Mouse (Mus musculus) forebrain, postnatal 0 days (tissue): ENCODE measurements around the gene Sphk2. TPM values are rescaled to one million over a fixed set of nuclear protein-coding genes. Genes with fewer than 3 reads are reported as not detected.

ENCODE experiments used
- ATAC-seq: fragments of 200-750 bp; cut with Nextera tagmentation; 2 replicates; pipeline ENCODE4 v1.8.0; 2017; ENCODE audit warnings: mild to moderate bottlenecking, moderate library complexity
- DNase-seq: peaks from one replicate; pipeline ENCODE4 v3.0.0-alpha.2; 2015
- H3K27ac ChIP-seq: fragments of 300-500 bp; sonication (generic); 2 replicates; pipeline ENCODE4 v1.5.1; 2014; ENCODE audit warnings: low read depth, mild to moderate bottlenecking, antibody characterized with exemption, low read length, moderate library complexity, mixed read lengths
- H3K27me3 ChIP-seq: fragments of 300-500 bp; sonication (generic); 2 replicates; pipeline ENCODE4 v1.6.1; 2014; ENCODE audit warnings: mild to moderate bottlenecking, low read length, mixed read lengths; ENCODE audit not compliant: insufficient read depth
- H3K36me3 ChIP-seq: fragments of 300-500 bp; sonication (generic); 2 replicates; pipeline ENCODE4 v1.6.1; 2014; ENCODE audit warnings: mild to moderate bottlenecking, moderate library complexity; ENCODE audit not compliant: insufficient read depth
- H3K4me1 ChIP-seq: fragments of 300-500 bp; sonication (generic); 2 replicates; pipeline ENCODE4 v1.6.1; 2014; ENCODE audit warnings: antibody characterized with exemption; ENCODE audit not compliant: insufficient read depth
- H3K4me2 ChIP-seq: fragments of 300-500 bp; sonication (generic); 2 replicates; pipeline ENCODE4 v1.6.1; 2014; ENCODE audit warnings: low read depth, mild to moderate bottlenecking, moderate library complexity
- H3K4me3 ChIP-seq: fragments of 300-500 bp; sonication (generic); 2 replicates; pipeline ENCODE4 v1.5.1; 2014; ENCODE audit warnings: low read depth, low read length, mixed read lengths
- H3K9ac ChIP-seq: fragments of 300-500 bp; sonication (generic); 2 replicates; pipeline ENCODE4 v1.6.1; 2014; ENCODE audit warnings: mild to moderate bottlenecking
- H3K9me3 ChIP-seq: fragments of 300-500 bp; sonication (generic); 2 replicates; pipeline ENCODE4 v1.6.1; 2016; ENCODE audit warnings: low read length
- CTCF ChIP-seq: sonication (generic); IDR thresholded peaks from 2 replicates; pipeline ENCODE4 v1.5.1; 2016; ENCODE audit warnings: antibody characterized with exemption, control low read depth, low read depth
- WGBS: fragments of 180-500 bp; shearing (Covaris S2); extraction: QIAGEN DNeasy Blood & Tissue Kit; methylation state at CpG from one replicate; pipeline ENCODE4 v1.1.7; 2014; 5-methylcytosine and 5-hydroxymethylcytosine counted together
- polyA plus RNA-seq: library from polyadenylated mRNA; unstranded; fragments of >200 nt; fragmentation: Nextera tagmentation; extraction: Ambion mirVana; gene quantifications from 2 replicates; pipeline ENCODE4 v1.2.1, GENCODE M21; 2015
- total RNA-seq: library from RNA; depleted of rRNA; stranded (reverse); fragments of >200 nt; gene quantifications from 2 replicates; pipeline ENCODE4 v1.2.3, GENCODE M21; 2014

Gene Sphk2
- total and polyA plus RNA-seq, 2 experiments from 2014 or later = 18.7 to 19.6 TPM

DNA sequence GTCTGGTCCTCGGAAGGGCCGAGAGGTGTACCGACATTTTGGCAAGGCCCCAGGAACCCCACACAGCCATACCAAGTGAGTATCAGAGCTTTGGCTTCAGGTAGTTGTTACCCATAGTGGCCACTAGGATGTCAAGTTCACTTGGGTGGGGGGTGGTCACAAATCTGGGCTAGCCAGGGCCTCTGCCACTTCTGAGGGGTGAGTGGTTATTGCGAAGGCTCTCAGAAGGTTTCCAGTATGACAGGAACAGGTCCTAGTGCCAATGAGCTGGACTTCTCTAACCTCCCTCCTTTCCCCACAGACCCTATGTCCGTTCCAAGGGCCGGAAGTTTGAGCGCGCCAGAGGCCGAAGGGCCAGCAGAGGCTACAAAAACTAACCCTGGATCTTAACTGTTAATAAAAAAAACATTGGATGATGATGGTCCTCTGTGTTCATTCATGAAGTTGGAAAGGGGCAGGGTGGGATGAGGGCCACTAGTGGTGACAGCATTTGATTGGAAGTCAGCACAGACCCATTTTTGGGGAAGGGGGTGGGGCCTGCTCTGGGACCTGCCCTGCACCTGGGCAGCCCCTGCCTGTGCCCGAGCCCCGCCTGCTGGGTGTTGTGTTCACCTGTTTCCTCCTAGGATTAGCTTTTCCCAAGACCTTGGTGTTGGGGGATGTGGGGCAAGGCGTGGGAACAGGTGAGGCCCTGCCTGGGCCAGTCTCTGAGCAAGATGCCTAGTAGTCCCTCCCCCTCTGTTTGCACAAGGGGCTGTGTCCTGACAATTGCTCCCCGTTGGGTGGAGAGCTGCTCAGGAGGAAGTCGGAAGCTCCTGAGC is 2.8 kb upstream of the Sphk2 start, which contains the start of gene Fam83e:
Fam83e (plus strand) TSS at position 800 of the 821 bp plus-strand sequence.
- Histone ChIP-seq H3K27ac (no peak within 1 kb of the TSS), H3K4me2 (no peak within 1 kb of the TSS), H3K27me3 (no peaks in the 10 kb centered on the region), H3K4me1 (peaks cover 11% of the 10 kb centered on the region), H3K4me3 (no peak within 1 kb of the TSS), H3K9me3 (no peaks in the 10 kb centered on the region), H3K36me3 (peaks cover 51% of the 10 kb centered on the region), H3K9ac (no peak within 1 kb of the TSS)
- ATAC-seq (no peak), DNase-seq (no peak)
- peak; percentile 36 for TF ChIP-seq CTCF
- WGBS = 78% methylated on average over 14 of the region's 14 CpGs

DNA sequence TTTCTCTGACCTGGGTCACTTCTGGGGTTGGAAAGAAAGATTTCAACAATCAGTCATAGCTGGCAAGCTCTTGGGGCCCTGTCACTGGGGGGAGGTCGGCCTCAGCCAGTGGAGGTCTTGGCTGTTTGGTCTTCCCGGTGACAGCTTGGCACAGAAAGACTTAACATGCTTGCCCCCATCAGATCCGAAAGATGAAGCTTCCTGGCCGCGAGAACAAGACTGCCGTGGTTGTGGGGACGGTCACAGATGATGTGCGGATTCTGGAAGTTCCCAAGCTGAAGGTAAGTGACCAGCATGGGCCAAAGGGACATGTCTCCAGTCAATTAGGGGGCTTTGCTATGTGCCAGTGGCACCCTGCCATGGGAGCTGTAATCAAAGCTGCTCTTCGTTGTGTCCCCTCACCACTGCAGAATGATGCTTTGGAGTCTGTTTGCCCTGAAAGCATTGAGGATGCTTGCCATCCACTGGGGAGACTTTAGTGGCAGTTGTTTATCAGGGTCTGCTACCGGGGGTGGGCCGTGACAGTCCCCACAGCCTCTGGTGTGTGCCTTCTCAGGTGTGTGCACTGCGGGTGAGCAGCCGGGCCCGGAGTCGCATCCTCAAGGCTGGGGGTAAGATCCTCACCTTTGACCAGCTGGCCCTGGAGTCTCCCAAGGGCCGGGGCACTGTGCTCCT is 2.1 kb upstream of the Sphk2 start:
- H3K36me3 ChIP-seq = peaks cover 46% of the 10 kb centered on the region
- WGBS = 86% methylated on average over 15 of the region's 16 CpGs
- no peak overlapping the region for H3K27ac ChIP-seq
- no peaks in the 10 kb centered on the region for H3K27me3 ChIP-seq
- no peak for DNase-seq
- no peak for TF ChIP-seq CTCF
- 0 out of 2 replicates have a peak overlapping the region, but pooled peaks have one; percentile 65 for H3K4me2 ChIP-seq
- no peak overlapping the region for H3K9ac ChIP-seq
- peaks cover 12% of the 10 kb centered on the region for H3K4me1 ChIP-seq
- no peak overlapping the region for H3K4me3 ChIP-seq
- H3K9me3 ChIP-seq = no peaks in the 10 kb centered on the region
- ATAC-seq = no peak

DNA sequence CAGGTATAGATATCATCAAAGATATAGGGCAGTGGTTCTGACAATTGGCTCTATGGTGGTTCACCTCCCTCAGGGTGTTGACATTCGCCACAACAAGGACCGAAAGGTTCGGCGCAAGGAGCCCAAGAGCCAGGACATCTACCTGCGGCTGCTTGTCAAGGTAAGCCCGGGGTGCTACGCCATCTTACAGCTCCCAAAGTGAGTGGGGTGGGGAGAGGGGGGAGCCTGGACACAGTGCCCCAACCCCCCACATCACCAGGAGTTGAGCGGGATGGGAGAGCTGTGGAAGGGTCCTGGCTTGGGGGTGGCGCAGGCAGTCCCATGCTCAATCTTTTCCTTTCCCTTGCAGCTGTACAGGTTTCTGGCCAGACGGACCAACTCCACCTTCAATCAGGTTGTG is 1.4 kb upstream of the Sphk2 start:
- DNase-seq = no peak
- H3K36me3 ChIP-seq = peaks cover 40% of the 10 kb centered on the region
- TF ChIP-seq CTCF = no peak
- no peaks in the 10 kb centered on the region for H3K9me3 ChIP-seq
- H3K4me1 ChIP-seq = peaks cover 17% of the 10 kb centered on the region
- peak overlapping the region; percentile 65 for H3K4me2 ChIP-seq
- ATAC-seq = no peak
- H3K4me3 ChIP-seq = peak overlapping the region; percentile 72
- H3K27ac ChIP-seq = no peak overlapping the region
- 82% methylated on average over 10 of the region's 10 CpGs for WGBS
- H3K9ac ChIP-seq = peak overlapping the region; percentile 91
- H3K27me3 ChIP-seq = no peaks in the 10 kb centered on the region

DNA sequence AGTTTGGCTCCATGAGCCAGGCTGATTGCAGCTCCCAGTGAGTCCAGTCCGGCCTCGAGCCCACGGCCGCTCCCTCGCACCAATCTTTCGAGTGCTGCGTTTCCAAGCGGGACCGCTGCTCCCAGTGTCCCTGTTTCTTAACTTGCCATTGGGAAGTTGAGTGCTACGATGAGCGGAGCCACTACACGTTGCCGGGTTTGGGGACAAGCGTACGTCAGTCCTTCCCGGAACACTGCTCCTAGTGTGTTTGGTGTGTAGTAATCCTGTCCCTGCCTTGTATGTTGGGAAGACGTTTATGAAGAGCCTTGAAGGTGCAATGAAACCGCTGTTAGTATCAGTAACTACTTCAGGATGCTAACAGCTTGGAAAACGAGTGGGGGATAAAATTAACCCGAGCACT is 529 bp upstream of the Sphk2 start:
- Histone ChIP-seq H3K36me3 (peaks cover 34% of the 10 kb centered on the region), H3K4me1 (peaks cover 19% of the 10 kb centered on the region), H3K9me3 (no peaks in the 10 kb centered on the region), H3K27me3 (no peaks in the 10 kb centered on the region), H3K9ac (peak overlapping the region; percentile 91), H3K4me2 (peak overlapping the region; percentile 65), H3K27ac (peak overlapping the region; percentile 90), H3K4me3 (peak overlapping the region; percentile 72)
- DNase-seq (no peak), ATAC-seq (peak; percentile 12)
- under 1% methylated on average over 20 of the region's 20 CpGs for WGBS
- TF ChIP-seq CTCF = no peak

DNA sequence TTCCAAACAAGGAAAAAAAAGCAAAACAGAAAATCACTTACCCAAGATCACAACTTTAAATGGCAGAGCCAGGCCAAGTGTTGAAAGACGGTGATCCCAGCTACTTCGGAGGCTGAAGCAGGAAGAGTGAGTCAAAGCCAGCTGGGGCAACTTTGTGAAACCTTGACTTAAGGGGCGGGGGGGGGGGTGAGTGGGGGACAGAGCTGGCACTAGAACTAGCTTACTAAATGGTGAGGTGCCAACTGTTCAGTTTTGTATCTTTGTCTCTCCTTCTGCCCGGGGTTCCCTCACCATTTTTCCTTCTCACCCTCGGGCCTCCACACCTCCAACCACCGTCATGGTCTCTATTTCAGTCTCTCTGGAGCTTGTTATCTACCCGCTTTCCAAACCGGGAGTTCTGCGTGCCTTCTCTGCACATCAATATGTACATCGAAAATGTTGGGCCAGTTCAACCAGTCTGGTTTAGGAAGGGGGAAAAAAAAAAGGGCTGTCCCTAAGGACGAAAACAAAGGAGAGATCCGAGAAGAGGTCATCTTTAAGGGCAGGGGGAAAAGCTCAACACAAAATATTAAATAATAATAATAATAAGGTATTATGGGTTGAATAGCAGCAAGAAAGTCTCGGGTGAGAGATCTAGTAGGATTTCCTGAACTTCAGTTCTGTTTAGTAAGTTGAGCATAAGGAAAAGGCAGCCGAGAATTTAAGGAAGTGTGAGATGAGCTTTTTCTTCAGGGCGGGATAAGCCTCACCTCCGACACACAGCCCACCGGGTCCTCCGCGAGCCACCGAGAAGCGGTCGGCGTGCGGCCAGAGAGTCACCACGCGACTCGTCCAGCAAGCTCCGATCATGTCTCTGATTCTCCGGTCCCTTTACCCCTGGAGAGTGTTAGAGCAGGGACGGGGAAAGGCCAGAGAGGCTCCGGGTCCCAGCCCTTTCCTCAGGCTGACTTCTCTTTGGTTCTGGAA is 567 bp downstream of the Sphk2 start:
- Histone ChIP-seq H3K9ac (peak overlapping the region; percentile 65), H3K36me3 (peaks cover 37% of the 10 kb centered on the region), H3K27ac (peak overlapping the region; percentile 90), H3K4me1 (peaks cover 19% of the 10 kb centered on the region), H3K9me3 (no peaks in the 10 kb centered on the region), H3K4me2 (peak overlapping the region; percentile 52), H3K27me3 (no peaks in the 10 kb centered on the region), H3K4me3 (peak overlapping the region; percentile 72)
- no peak for TF ChIP-seq CTCF
- no peak for ATAC-seq
- WGBS = 10% methylated on average over 31 of the region's 31 CpGs
- DNase-seq = no peak

DNA sequence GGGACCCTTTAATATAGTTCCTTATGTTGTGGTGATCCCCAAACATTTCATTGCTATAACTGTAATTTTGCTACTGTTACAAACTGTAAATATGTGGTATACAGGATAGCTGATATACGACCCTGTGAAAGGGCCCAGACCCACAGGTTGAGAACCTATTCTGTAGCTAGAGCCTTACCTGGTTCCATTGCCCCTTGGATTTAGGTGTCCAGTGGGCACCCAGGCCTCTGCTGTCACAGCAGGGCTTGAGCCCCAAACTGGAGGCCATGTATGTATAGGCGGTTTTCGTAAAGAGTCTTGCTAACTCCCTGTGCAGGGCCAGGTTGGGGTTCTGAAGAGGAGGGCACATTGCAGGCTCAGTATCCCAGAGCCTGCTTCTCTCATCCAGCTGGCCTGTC is 1.3 kb downstream of the Sphk2 start:
- Histone ChIP-seq H3K9me3 (no peaks in the 10 kb centered on the region), H3K4me3 (no peak overlapping the region), H3K4me2 (peak overlapping the region; percentile 52; the same call in 1 of the 2 replicates), H3K4me1 (peaks cover 19% of the 10 kb centered on the region), H3K27me3 (no peaks in the 10 kb centered on the region), H3K36me3 (peaks cover 37% of the 10 kb centered on the region), H3K27ac (no peak overlapping the region), H3K9ac (no peak overlapping the region)
- ATAC-seq (no peak), DNase-seq (no peak)
- no peak for TF ChIP-seq CTCF
- whole genome bisulfite sequencing = 91% methylated on average over 3 of the region's 3 CpGs
